Mouse (Mus musculus) cortical plate, adult 2 months (tissue): ENCODE results near the gene Jpt1.
"Not testable (repeated sequence)": the region's sequence is repeated elsewhere in the genome, so short reads cannot be mapped to it uniquely, and the experiment has no call there.

ENCODE experiments used
- CTCF ChIP-seq: fragments of 200-500 bp; IDR thresholded peaks from 2 replicates; pipeline ENCODE4 v1.5.1; 2011; ENCODE audit warnings: mild to moderate bottlenecking, control low read depth, low read length; ENCODE audit not compliant: insufficient read depth; ENCODE audit errors: extremely low read depth
- POLR2A ChIP-seq: fragments of 200-500 bp; IDR thresholded peaks from 2 replicates; pipeline ENCODE4 v1.6.1; 2011; ENCODE audit warnings: mild to moderate bottlenecking, low read length, control low read depth; ENCODE audit not compliant: insufficient read depth; ENCODE audit errors: extremely low read depth

DNA sequence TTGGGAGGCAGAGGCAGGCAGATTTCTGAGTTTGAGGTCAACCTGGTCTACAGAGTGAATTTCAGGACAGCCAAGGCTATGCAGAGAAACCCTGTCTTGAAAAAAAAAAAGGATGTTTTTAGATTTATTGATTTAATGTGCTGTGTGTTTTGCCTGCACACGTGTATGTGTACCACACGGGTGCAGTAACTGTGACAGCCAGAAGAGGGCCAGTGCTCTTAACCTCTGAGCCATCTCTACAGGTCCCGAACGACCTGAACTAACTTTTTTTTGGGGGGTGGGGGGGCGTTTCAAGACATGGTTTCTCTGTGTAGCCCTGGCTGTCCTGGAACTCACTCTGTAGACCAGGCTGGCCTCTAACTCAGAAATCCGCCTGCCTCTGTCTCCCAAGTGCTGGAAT is 59.4 kb downstream of the Jpt1 start:
- not testable (repeated sequence) for TF ChIP-seq CTCF, POLR2A
